Mouse (Mus musculus): ENCODE results near the gene Adamtsl3. TPM values are rescaled to one million over a fixed set of nuclear protein-coding genes. Genes with fewer than 3 reads are reported as not detected.

Gene Adamtsl3
- polyA plus RNA-seq, 1 experiment from 2014 or later, result 0.93 TPM

DNA sequence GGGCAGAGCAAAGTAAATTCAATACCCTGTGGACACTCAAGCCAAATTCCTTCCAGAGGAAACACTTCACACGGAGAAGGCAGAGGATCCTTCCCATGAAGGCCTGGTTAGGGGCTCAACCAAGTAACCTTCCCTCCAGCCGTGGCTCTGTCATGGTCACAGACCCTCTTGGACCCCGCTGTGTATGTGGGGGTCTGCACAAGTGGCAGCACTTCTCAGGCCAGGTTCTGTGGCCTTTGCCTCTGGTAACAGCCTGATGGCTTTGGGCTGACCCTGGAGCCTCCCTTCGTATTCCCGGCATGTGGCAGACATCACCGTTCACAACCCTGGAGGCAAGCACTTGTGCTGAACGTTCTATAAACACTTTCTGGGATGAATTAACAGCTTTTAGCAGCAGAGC lies 14.3 kb downstream of the Adamtsl3 start:
- H3K9me3 ChIP-seq (ENCODE audit: control insufficient read depth, low read length), result no peaks in the 10 kb centered on the region
- H3K4me1 ChIP-seq (ENCODE audit: control insufficient read depth, insufficient read depth, low read depth, low read length), result no peaks in the 10 kb centered on the region
- no peak overlapping the region for H3K4me3 ChIP-seq (ENCODE audit: low read length)
- H3K27me3 ChIP-seq (replicated peaks; ENCODE audit: control insufficient read depth, insufficient read depth, low read length), result no peaks in the 10 kb centered on the region
- no peak overlapping the region for H3K9ac ChIP-seq (ENCODE audit: low read depth, low read length)
- ATAC-seq, result no peak
- no peaks in the 10 kb centered on the region for H3K36me3 ChIP-seq (ENCODE audit: control insufficient read depth, insufficient read depth, low read length)
- 89% methylated on average over 7 of the region's 7 CpGs for WGBS
- no peak overlapping the region for H3K4me2 ChIP-seq (ENCODE audit: low read length)
- H3K27ac ChIP-seq (ENCODE audit: low read depth, low read length), result no peak overlapping the region

DNA sequence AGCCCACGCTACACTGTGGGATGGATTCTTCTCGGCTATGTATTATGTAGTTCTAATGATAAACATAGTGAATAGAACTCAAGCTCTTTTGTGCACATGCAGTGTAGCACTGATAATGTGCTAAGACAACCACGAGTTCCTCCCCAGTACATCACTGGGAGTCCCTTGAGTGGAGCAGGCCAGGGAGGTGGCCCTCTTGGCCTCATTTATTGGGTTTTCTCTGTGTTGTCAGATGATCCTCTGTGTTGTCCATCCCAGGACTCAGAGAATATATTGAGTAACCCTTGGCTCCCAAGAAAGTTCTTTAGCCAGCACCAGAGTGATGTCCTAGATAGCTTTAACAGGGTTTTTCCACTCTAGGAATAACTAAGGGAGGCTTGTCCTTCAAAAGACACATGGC lies 14.9 kb downstream of the Adamtsl3 start:
- Histone ChIP-seq H3K4me3 (ENCODE audit: low read length) (no peak overlapping the region), H3K36me3 (ENCODE audit: control insufficient read depth, insufficient read depth, low read length) (no peaks in the 10 kb centered on the region), H3K9me3 (ENCODE audit: control insufficient read depth, low read length) (no peaks in the 10 kb centered on the region), H3K4me2 (ENCODE audit: low read length) (no peak overlapping the region), H3K27me3 (replicated peaks; ENCODE audit: control insufficient read depth, insufficient read depth, low read length) (no peaks in the 10 kb centered on the region), H3K4me1 (ENCODE audit: control insufficient read depth, insufficient read depth, low read depth, low read length) (no peaks in the 10 kb centered on the region), H3K9ac (ENCODE audit: low read depth, low read length) (no peak overlapping the region), H3K27ac (ENCODE audit: low read depth, low read length) (no peak overlapping the region)
- WGBS, result 86% methylated on average over 3 of the region's 3 CpGs
- ATAC-seq, result no peak

DNA sequence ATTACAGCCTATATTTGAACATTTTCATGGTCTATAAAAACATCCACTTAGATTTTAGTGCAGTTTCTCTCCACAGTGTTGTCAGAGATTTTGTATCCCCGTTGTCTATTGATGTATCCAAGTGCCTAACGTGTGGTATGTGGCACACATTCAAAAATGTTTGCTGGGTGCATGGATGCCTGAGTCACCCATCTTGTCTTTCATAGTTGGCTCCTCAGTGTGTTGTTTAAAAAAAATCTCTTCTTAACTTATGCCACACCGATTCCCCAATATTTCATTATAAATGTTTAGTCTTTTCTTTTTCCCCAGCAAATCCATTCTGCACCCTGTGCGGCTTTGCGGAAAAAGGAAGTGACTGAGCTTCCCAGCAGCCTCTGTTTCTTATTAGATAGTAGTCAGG lies 23.7 kb downstream of the Adamtsl3 start:
- Histone ChIP-seq H3K4me1 (ENCODE audit: control insufficient read depth, insufficient read depth, low read depth, low read length) (no peaks in the 10 kb centered on the region), H3K36me3 (ENCODE audit: control insufficient read depth, insufficient read depth, low read length) (no peaks in the 10 kb centered on the region), H3K27me3 (replicated peaks; ENCODE audit: control insufficient read depth, insufficient read depth, low read length) (no peaks in the 10 kb centered on the region), H3K9ac (ENCODE audit: low read depth, low read length) (no peak overlapping the region), H3K4me3 (ENCODE audit: low read length) (no peak overlapping the region), H3K27ac (ENCODE audit: low read depth, low read length) (no peak overlapping the region), H3K9me3 (ENCODE audit: control insufficient read depth, low read length) (no peaks in the 10 kb centered on the region), H3K4me2 (ENCODE audit: low read length) (no peak overlapping the region)
- WGBS, result 81% methylated on average over 5 of the region's 5 CpGs
- no peak for ATAC-seq

DNA sequence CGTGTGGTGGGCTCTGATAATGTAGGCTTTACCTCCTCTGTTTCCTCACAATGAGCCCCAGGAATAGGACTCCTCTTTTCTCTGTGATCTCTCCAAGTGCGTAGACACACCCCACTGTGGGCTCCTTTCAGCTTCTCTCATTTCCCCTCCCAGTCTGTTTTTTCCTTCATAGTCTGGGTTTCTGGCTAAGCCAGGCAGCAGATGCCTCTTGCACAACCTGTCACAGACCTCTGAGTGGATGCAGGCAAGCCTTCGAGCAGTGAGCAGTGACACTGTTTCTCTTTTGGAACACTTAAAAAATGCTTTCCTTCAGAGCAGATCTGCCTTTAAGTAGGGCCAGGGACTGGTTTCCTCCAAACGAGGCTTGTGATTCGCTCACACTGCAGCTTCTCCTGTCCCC lies 24.2 kb downstream of the Adamtsl3 start:
- Histone ChIP-seq H3K36me3 (ENCODE audit: control insufficient read depth, insufficient read depth, low read length) (no peaks in the 10 kb centered on the region), H3K4me3 (ENCODE audit: low read length) (no peak overlapping the region), H3K27ac (ENCODE audit: low read depth, low read length) (no peak overlapping the region), H3K9me3 (ENCODE audit: control insufficient read depth, low read length) (no peaks in the 10 kb centered on the region), H3K4me2 (ENCODE audit: low read length) (no peak overlapping the region), H3K4me1 (ENCODE audit: control insufficient read depth, insufficient read depth, low read depth, low read length) (no peaks in the 10 kb centered on the region), H3K9ac (ENCODE audit: low read depth, low read length) (no peak overlapping the region), H3K27me3 (replicated peaks; ENCODE audit: control insufficient read depth, insufficient read depth, low read length) (no peaks in the 10 kb centered on the region)
- no peak for ATAC-seq
- 73% methylated on average over 5 of the region's 5 CpGs for WGBS

DNA sequence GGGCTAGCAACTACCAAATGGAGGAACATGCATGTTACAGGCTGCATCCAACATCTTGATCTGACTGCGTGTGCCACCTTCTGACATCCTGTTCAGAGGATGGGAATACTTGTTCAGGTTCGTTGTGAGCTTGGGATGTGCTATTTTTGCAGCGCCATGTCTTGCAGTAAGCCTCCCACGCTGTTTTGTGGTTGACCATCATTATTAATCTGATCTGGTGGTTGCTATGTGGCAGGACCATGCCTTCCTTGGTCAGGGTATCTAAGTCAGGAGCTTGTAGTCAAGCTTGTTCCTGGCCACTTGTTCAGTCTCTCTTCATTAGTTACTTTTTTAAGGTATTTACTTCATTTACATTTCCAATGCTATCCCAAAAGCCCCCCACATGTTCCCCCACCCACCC lies 24.7 kb downstream of the Adamtsl3 start:
- Histone ChIP-seq H3K4me2 (ENCODE audit: low read length) (no peak overlapping the region), H3K9me3 (ENCODE audit: control insufficient read depth, low read length) (no peaks in the 10 kb centered on the region), H3K27ac (ENCODE audit: low read depth, low read length) (no peak overlapping the region), H3K4me1 (ENCODE audit: control insufficient read depth, insufficient read depth, low read depth, low read length) (no peaks in the 10 kb centered on the region), H3K4me3 (ENCODE audit: low read length) (no peak overlapping the region), H3K9ac (ENCODE audit: low read depth, low read length) (no peak overlapping the region), H3K27me3 (replicated peaks; ENCODE audit: control insufficient read depth, insufficient read depth, low read length) (no peaks in the 10 kb centered on the region), H3K36me3 (ENCODE audit: control insufficient read depth, insufficient read depth, low read length) (no peaks in the 10 kb centered on the region)
- no peak for ATAC-seq
- 89% methylated on average over 4 of the region's 4 CpGs for WGBS

DNA sequence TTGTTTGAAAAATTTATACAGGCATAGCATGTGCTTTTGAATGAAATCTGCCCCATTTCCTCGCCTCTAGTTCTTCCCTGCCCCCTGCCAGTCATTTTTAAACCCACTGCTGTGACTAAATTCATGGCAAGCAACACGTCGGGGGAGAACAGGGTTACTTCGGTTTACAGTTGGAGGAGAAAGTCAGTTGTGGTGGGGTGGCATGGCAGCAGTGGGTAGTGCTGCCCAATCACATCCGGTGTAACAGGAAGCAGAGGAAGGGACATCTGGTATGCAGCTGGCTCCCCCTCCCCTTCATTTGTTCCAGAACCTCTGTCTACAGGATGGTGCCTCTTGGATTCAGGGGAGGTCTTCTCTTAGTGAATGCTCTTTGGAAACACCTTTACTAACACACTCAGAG lies 25.6 kb downstream of the Adamtsl3 start:
- WGBS, result 81% methylated on average over 5 of the region's 5 CpGs
- no peak overlapping the region for H3K4me2 ChIP-seq (ENCODE audit: low read length)

DNA sequence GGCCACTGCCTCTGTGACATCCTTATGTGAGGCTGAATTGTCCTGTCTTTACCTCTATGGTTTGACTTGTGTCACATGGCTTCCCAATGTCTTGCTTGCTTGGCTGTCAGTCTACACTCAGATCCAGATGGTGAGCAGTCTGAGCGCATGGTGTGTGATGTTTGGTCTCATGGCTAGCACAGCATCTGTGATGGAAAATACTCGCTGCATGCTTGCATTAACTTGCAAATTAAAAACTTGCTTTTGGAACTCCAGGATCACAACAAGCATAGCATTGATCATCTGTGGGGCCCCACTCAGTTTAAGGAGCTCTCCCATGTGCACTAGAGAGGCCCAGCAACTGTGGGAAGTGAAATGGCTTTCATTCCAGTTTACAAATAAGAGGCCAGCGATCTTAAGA lies 29.1 kb downstream of the Adamtsl3 start:
- WGBS, result 79% methylated on average over 3 of the region's 3 CpGs
- Histone ChIP-seq H3K36me3 (ENCODE audit: control insufficient read depth, insufficient read depth, low read length) (no peaks in the 10 kb centered on the region), H3K27ac (ENCODE audit: low read depth, low read length) (no peak overlapping the region), H3K4me1 (ENCODE audit: control insufficient read depth, insufficient read depth, low read depth, low read length) (no peaks in the 10 kb centered on the region), H3K9me3 (ENCODE audit: control insufficient read depth, low read length) (no peaks in the 10 kb centered on the region), H3K9ac (ENCODE audit: low read depth, low read length) (no peak overlapping the region), H3K27me3 (replicated peaks; ENCODE audit: control insufficient read depth, insufficient read depth, low read length) (no peaks in the 10 kb centered on the region), H3K4me3 (ENCODE audit: low read length) (no peak overlapping the region), H3K4me2 (ENCODE audit: low read length) (no peak overlapping the region)
- no peak for ATAC-seq

More for the DNA sequence above, 25.6 kb downstream of the Adamtsl3 start:
- Histone ChIP-seq H3K36me3 (ENCODE audit: control insufficient read depth, insufficient read depth, low read length) (no peaks in the 10 kb centered on the region), H3K4me1 (ENCODE audit: control insufficient read depth, insufficient read depth, low read depth, low read length) (no peaks in the 10 kb centered on the region), H3K9me3 (ENCODE audit: control insufficient read depth, low read length) (no peaks in the 10 kb centered on the region), H3K27ac (ENCODE audit: low read depth, low read length) (no peak overlapping the region), H3K4me3 (ENCODE audit: low read length) (no peak overlapping the region), H3K9ac (ENCODE audit: low read depth, low read length) (no peak overlapping the region), H3K27me3 (replicated peaks; ENCODE audit: control insufficient read depth, insufficient read depth, low read length) (no peaks in the 10 kb centered on the region)
- no peak for ATAC-seq

DNA sequence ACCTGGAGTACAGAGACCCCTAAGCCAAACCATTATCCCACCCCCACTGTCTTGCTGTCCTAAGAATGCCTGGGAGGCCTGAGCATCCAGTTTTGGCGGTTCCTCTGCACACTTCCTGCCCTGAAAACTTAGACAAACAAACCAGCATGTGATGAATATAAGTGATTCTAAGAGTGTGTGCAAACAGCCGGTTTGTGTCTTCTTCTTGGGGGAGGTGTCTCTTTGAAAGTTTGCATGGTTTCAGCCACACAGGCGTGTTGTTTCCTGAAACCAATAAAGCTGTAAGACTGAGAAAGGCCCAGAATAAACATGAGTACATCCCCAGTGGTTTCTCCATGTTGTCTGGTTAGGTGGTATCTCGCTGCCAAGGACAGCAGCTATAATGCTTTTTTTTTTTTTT lies 30.6 kb downstream of the Adamtsl3 start:
- ATAC-seq, result no peak
- H3K27ac ChIP-seq (ENCODE audit: low read depth, low read length), result no peak overlapping the region
- 81% methylated on average over 4 of the region's 4 CpGs for WGBS
- no peaks in the 10 kb centered on the region for H3K9me3 ChIP-seq (ENCODE audit: control insufficient read depth, low read length)
- no peaks in the 10 kb centered on the region for H3K4me1 ChIP-seq (ENCODE audit: control insufficient read depth, insufficient read depth, low read depth, low read length)
- H3K27me3 ChIP-seq (replicated peaks; ENCODE audit: control insufficient read depth, insufficient read depth, low read length), result no peaks in the 10 kb centered on the region
- no peak overlapping the region for H3K4me2 ChIP-seq (ENCODE audit: low read length)
- H3K36me3 ChIP-seq (ENCODE audit: control insufficient read depth, insufficient read depth, low read length), result no peaks in the 10 kb centered on the region
- no peak overlapping the region for H3K4me3 ChIP-seq (ENCODE audit: low read length)
- H3K9ac ChIP-seq (ENCODE audit: low read depth, low read length), result no peak overlapping the region

DNA sequence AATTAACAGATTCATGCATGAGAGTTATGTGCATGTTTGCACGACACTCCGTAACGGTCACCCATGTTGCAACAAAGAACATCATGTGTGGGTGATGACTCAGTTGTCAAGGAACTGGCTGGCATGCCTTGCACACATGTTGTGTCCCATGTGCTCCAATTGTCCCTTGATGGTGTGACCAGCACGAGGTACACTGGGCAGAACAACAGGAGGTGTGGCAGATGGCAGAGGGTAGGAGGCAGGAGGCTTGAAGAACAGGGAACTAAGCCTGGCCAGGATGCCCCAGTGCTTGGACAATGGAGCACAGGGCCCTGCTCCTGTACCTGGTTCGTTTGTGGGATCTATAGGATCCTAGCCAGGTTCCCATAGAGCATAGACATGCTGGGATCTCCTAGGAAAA lies 31.0 kb downstream of the Adamtsl3 start:
- Histone ChIP-seq H3K9ac (ENCODE audit: low read depth, low read length) (no peak overlapping the region), H3K4me2 (ENCODE audit: low read length) (no peak overlapping the region), H3K36me3 (ENCODE audit: control insufficient read depth, insufficient read depth, low read length) (no peaks in the 10 kb centered on the region), H3K9me3 (ENCODE audit: control insufficient read depth, low read length) (no peaks in the 10 kb centered on the region), H3K4me1 (ENCODE audit: control insufficient read depth, insufficient read depth, low read depth, low read length) (no peaks in the 10 kb centered on the region), H3K4me3 (ENCODE audit: low read length) (no peak overlapping the region), H3K27me3 (replicated peaks; ENCODE audit: control insufficient read depth, insufficient read depth, low read length) (no peaks in the 10 kb centered on the region), H3K27ac (ENCODE audit: low read depth, low read length) (no peak overlapping the region)
- 89% methylated on average over 5 of the region's 5 CpGs for whole genome bisulfite sequencing
- no peak for ATAC-seq

DNA sequence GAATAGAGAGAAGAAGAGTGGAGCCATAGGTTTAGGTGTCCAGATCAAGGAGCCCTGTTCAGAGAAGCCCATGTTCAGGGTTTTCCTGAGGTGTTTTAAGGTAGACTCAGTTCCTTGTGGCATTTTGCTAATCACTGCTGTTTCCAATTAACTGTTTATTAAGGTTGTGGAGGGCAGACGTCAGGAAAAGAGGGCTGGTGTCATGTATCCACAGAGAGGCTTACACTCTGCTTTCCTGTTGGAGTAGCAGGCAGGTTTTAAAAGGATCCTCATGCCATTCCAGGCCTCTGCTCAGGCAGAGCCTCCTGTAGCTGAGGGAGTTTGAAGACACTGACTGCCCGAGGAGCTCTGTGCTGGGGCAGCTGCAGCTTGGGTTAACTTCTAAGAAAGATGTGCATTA lies 32.6 kb downstream of the Adamtsl3 start:
- 61% methylated on average over 2 of the region's 2 CpGs for WGBS
- no peaks in the 10 kb centered on the region for H3K27me3 ChIP-seq (replicated peaks; ENCODE audit: control insufficient read depth, insufficient read depth, low read length)

More for the DNA sequence above, 32.6 kb downstream of the Adamtsl3 start:
- Histone ChIP-seq H3K4me1 (ENCODE audit: control insufficient read depth, insufficient read depth, low read depth, low read length) (no peaks in the 10 kb centered on the region), H3K27ac (ENCODE audit: low read depth, low read length) (no peak overlapping the region), H3K4me3 (ENCODE audit: low read length) (no peak overlapping the region), H3K9ac (ENCODE audit: low read depth, low read length) (no peak overlapping the region), H3K9me3 (ENCODE audit: control insufficient read depth, low read length) (no peaks in the 10 kb centered on the region), H3K4me2 (ENCODE audit: low read length) (no peak overlapping the region), H3K36me3 (ENCODE audit: control insufficient read depth, insufficient read depth, low read length) (no peaks in the 10 kb centered on the region)
- no peak for ATAC-seq
